Mouse (Mus musculus) kidney, adult 2 months (tissue): ENCODE results near the gene 4931422A03Rik.

Experiments used
- CTCF ChIP-seq: fragments of 200-500 bp; conservative IDR thresholded peaks from 2 replicates; pipeline ENCODE4 v1.5.1; 2011; ENCODE audit warnings: low read depth, mild to moderate bottlenecking, control low read depth, low read length, moderate library complexity, mixed read lengths; ENCODE audit not compliant: insufficient read depth, insufficient read length
- POLR2A ChIP-seq: fragments of 200-500 bp; IDR thresholded peaks from one replicate; pipeline ENCODE4 v1.6.1; 2011; ENCODE audit warnings: low read depth, low read length, control low read depth

- TF ChIP-seq CTCF (no peak), POLR2A (no peak)
These were observed 52.3 kb downstream of the 4931422A03Rik start for GRCm38 (mm10) chr2:103975904-103976303.
